Mouse (Mus musculus) megakaryocyte-erythroid progenitor cell, adult 5-6 weeks (primary cell): Measurements from ENCODE around the gene Manf. TPM values are rescaled to one million over a fixed set of nuclear protein-coding genes. Genes with fewer than 3 reads are reported as not detected.
A peak's percentile ranks its signal among the peaks of the same experiment; 100 is the strongest.

Experiments
- ATAC-seq: replicated peaks from 2 replicates; pipeline ENCODE4 v1.8.0; 2016; ENCODE audit warnings: mild to moderate bottlenecking, inconsistent platforms; ENCODE audit not compliant: severe bottlenecking, poor library complexity, low FRiP score, low TSS enrichment
- total RNA-seq, 2 experiments: library from RNA; stranded (forward) in 1 of 2; stranded (reverse) in 1 of 2; fragments of 200-1000, 215-1000 nt in 1 of 2; fragments of >200 nt in 1 of 2; fragmentation: Nextera tagmentation in 1 of 2; gene quantifications; 2 replicates each; pipeline ENCODE4 v1.2.3; 2014 to 2017

Manf gene
- total RNA-seq, 2 experiments from 2014 or later, result 147 to 187 TPM

DNA sequence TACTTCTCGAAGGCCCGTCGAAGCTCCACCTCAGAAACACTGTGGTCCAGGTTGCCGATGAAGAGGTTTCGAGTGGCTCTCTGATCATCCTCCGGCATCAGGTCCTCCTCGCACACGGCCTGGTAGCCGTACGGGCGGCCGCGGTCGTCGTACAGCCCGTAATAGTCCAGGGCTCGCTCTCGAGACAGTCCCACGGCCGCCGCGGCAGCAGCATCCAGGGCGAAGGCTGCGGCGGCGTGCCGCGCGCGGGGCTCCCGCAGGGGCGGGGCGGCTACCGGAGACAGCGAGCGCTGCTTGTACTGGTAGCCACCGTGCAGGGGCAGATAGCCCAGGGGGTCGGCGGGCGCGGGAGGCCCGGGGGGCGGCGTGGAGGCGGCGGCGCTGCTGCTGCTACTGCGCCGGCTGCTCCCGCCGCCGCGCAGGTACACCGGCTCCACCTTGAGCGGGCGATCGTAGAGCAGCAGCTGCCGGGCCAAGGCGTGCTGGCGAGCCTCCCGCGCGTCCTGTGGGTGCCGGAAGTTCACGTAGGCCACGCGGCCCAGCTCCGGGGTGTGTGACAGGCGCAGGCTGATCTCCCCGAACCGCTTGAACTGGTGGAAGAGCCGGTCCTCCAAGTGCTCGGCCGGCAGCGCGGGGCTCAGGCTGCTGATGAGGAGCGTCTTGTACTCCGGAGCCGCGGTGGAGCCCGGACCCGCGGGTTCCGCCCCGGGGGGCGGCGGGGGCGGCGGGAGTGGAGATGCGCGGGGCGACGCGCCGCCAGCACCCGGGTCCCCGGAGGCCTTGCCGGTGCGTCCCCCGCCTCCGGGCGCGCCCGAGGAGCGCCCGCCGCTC lies 5.7 kb downstream of the Manf start:
- ATAC-seq, result no peak; the same call in 1 of the 2 replicates

DNA sequence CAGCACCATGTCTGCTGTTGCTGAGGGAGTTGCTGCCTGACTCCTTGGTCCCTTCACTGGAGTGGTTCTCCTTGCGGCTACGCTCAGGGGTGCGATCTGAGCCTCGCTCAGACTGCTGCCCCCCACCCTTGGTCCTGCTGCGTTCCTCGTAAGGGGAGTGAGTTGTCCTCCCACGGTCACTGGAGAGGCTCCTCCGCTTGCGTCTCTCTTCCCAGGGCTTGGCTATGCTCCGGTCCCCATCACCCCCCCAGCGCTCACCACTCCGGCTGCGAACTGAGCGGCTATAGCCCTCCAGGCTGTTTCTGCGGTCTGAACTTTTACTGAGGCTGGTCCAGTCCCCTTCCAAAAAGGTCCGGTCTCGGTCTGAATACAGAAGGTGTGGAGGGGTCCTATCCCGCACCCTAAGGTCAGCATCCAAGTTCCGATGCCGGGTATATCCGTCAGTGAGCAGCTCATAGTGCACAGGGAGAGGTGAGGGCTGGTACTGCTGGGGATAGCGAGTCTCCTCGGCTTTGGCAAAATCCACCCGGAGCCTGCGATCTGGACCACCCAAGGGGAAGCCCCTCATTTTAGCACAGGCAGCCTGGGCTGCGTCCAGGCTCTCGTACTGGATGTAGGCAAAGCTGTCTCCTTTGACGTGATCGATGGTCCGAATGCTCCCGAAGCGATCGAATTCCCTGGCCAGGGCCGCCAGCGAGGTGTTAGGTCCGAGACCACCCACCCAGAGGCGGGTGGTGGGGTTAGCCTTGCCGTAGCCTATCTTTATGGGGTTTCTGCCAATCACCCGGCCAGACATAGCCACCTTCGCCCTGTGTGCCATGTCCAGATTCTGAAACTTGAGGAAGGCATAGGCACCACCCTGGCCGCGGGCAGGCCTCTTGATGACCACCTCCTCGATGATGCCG lies 6.5 kb downstream of the Manf start:
- ATAC-seq, result no peak

DNA sequence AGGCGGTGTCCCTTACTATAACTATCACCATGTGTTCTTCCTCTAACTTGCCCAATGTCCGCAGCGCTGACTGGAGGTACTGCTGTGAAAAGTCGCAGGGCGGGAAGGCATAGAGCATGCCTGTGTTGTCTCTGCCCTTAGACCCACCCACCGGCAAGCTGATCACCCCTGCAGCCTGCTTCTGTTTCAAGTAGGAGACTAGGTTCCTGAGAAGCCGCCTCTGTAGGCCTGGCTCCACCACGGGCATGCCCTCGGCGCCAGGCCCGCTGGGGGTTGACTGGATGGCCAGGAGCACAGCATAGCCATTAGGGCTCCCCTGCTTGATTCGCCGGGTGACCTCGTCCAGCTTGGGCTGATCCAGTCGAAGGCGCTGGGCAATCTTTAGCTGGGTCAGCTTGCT lies 7.5 kb downstream of the Manf start:
- no peak for ATAC-seq

DNA sequence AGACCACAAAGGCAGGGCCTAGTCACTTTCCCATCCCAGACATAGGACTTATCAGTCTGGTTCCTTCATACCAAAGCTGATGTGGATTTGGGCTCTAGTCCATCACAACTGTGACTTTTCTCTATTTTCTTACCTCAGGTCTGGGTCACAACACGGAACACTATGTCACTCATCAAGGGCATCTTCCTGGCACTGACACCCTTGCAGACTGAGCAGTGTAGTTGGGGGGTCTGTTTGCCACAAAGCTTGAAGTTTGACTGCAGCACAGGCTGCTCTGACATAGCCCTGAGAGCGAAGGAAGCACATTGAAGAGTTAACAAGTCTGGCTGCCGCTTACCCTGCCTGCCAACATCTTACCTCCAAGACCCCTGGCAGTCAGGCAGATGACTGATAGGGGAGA lies 8.7 kb downstream of the Manf start:
- no peak for ATAC-seq

DNA sequence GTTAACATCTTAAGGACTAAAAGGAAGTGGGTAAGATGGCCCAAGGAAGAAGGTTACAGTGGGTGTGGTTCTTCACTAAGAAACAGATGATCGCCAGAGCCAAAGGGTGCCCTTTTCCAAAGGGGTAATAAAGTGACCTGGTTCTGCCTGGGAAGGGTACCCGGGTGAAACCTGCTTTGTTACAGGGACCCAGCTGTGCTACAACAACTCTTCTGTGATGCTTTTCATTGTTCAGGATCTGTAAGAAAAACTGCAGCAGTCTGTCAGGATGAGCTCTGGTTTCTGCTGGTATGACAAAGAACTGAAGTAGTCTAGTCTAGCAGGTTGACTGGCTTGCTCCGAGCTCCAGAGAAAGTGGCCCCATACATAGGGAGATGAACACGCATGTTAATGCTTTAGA lies 9.6 kb downstream of the Manf start:
- no peak for ATAC-seq

DNA sequence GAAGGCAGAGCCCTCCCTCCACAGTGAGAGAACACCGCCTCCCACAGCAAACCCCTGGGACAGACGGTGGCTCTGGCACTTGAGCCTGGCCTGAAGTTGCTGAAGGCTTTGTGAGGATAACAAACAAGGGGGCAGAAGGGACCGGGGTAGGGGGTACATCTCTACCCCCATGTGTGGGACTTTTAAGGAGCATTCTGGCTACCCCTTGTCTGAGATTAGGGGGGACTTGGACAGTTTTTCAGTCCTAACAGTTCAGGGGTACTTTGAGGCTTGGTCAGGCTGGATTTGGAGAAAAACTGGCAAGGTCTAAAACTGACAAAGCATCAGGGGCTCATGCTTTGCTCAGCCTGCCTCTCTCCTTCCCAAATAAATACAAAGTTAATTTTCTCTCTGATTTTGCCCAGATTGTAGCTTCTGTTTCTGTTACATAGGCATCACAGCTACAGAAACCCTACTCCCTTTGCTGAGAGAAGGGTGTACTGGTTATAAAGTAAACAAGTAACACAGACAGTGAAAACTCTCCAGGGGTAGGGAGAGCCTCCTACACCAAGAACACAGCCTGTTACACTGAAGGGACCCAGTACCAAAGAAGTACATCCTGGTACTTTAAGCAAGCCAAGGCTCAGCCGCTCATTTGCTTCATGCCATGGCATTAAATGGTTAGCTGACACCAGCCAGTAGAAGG lies 10.6 kb downstream of the Manf start:
- ATAC-seq, result no peak

DNA sequence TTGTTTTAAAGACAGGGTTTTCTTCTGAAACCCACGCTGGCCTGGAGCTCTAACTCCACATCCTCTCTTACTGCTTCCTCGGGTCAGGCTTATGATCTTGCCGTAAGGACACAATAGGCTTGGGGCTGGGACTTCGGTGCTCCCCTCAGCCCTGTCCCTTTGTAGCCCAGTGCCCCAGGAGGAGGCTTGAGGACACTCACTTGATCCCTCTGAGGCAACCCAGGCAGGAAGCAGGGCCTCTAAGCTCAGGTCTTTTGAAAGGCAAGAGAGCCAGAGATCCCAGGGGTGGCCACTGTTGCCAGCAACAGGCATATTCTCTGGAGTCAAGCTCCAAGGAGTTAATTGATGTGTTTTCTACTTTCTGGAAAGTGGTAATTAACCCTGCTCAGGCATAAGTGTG lies 12.3 kb downstream of the Manf start:
- ATAC-seq, result no peak

DNA sequence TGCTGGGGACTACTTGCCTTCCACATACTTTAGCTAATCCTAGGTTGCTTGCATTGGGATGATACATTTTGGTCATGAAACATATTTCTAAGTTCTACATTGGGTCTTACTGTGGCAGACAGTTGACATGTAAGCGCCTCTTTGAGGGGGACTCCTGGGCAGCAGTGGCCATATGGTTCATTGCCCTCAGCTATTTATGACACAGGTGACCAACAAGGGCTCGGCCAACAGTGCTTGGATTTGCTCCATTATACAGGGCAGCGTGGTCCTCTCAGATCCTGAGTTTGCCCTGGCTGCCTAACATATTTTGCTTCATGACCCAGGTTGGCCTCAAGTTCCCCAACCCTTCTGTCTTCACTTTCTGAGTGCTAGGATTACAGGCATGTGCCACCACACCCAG lies 15.1 kb downstream of the Manf start:
- no peak for ATAC-seq

DNA sequence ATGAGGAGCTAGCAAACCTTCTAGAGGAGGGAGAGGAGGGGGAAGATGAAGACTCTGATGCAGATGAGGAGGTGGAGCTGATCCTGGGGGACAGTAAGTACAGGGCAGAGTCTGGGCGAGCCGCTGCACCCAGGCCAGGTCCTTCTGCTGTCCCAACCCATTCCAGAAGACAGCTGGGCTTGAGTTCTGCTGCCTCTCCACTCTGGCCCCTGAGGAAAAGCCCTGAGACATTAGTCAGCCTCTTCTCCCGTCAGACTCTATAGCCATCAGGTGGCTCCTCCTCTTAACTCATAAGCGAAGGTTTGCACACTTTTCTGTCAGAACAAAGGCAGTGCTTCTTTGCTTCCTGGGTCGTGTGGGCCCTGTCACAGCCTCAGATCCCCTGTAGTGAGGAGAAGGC lies 17.6 kb downstream of the Manf start:
- no peak for ATAC-seq

DNA sequence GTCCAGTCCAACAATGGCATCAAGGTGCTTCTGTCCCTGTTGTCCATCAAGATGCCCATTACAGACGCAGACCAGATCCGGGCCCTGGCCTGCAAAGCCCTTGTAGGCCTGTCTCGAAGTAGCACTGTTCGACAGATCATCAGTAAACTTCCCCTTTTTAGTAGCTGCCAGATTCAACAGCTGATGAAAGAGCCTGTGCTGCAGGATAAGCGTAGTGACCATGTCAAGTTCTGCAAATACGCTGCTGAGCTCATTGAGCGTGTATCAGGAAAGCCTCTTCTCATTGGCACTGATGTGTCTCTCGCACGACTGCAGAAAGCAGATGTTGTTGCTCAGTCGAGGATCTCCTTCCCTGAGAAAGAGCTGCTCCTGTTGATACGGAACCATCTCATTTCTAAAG lies 33.7 kb downstream of the Manf start:
- ATAC-seq, result peak; percentile 44; the same call in 1 of the 2 replicates

DNA sequence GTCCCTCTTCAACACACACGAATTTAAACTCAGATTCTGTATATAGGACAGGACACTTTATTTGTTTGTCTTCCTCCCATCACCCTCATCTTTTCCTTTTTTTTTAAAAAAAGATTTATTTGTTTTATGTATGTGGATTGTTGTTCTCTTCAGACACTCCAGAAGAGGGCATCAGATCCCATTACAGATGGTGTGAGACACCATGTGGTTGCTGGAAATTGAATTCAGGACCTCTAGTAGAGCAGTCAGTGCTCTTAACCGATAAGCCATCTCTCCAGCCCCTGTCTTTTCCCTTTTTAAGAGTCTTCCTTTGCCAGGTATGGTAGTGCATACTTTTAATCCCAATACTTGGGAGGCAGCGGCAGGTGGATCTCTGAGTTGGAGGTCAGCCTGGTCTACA lies 35.1 kb downstream of the Manf start:
- no peak for ATAC-seq

DNA sequence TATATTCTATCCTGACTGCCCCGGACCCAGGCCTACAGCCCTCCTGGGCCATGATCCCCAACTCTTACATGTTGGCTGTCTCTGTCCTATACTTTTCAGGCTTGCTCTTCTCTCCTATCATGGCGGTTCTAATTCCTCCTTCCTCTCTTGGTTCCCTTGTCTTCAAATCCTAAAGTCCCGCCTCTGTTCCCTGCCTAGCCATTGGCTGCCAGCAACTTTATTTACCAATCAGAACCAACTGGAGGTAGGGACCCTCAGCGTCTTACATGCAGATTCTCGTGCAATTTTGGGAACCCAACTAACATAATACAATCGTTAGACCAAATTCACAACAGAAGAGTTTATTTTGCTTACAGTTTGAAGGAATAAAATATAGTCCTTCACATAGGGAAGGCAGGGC lies 49.0 kb downstream of the Manf start:
- ATAC-seq, result no peak

DNA sequence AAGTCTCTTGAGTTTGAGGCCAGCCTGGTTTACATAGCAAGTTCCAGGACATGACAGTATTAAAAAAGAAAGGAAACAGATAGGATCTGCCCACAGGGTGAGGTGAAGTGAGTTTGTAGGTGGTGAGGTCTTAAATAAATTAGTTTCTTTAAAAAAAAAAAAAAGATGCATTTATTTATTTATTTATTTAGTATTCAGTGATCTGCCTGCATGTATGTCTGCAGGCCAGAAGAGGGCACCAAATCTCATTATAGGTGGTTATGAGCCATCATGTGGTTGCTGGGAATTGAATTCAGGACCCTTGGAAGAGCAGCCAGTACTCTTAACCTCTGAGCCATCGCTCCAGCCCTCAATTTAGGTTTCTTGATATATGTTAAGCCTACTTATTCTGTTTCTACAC lies 51.2 kb downstream of the Manf start:
- ATAC-seq, result no peak

DNA sequence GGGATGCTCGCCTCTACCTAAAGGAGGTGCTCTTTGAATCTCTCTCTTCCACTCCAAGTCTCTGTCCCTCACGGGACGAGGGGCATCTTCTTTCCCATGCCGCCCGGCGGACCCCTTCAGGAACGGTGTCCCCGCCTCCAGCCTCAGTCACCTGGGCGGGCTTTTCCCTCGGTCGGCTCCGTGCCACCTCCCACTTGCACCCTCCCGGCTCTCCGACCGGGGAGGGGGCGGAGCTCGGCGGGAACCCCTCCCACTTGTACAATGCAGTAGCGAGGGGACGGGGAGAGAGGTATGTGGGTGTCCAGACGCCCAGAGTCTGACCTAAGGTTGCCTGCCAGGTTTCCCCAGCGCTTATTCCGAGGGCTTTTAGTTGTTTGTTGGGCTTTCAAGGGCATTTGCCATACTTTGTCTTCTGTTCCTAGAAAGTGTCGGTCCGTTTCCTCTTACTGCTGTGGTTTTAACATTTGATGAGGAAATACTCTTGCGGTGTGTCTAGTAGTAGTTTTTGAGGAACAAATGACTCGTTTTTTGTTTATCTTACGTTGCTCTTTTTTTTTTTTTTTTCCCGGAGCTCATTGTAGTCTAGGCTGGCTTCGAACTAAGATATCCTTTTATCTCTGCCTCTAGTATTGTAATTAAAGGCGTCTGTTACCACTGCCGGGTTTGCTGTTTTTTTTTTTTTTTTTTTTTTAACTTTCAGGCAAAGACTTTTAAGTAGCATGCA lies 69.2 kb downstream of the Manf start:
- peak; percentile 89 for ATAC-seq

DNA sequence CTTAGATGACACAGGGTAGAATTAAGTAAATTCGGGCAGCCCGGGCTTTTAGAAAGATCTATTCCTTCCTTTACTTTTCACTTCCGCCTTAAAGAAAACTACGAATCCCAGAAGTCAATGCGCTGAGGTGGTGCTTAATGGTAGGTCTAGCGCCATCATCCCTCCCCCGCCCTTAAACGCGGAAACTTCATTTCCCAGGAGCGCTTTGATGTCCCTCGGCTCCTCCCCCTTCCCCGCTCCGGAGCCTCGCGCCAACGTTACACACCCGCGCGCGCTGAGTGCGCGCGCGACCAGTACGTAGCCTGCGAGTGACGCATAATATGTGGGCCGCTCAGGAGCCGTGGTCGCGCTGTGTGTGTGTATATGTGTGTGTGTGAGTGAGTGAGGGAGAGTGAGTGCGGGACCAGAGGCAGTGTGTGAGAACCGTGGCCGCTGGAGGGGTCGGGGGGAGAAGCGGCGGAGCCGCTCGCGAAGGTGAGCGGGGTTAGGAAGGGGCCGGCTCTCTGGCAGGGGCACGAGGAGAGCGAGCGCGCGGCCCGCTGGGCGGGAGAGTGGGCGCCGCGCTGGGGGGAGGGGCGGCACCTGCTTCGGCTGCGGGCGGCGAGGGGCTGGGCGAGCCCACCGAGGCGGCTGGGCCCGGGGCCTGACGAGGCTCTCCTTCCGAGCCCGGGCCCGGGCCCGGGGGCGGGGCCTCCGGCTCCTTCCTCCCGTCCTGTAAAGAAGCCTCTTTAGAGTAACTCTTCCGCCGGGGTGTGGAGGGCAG lies 70.0 kb downstream of the Manf start, which contains the start of gene Dcaf1:
TSS of gene Dcaf1 (plus strand) at position 257 of the 763 bp plus-strand sequence.
- ATAC-seq, result peak; percentile 89

DNA sequence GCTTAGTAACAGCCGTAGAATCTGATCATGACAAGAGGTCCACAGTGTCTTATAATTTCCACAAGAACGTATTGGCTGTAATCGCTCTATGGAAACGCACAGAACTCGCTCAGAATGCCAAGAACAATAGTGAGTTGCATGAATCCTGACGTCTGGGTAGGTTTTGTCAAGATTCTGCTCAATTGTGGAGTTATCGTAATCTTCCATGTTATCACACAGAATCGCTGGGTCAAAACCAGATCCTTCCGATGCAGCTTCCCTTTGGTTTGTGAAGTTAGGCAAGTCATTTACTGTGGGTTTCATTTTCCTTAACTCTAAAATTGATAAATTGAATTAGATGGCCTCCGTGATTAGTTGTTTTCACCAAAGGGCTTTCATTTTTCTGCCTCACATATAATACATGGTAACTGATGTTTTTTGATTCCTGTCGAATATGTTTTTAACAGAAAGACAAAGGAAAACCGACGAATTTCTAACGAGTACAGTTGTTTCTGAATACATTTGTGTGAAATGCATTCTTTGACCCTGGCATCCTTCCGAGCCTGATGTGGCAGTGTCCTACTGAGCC lies 70.6 kb downstream of the Manf start:
- ATAC-seq, result no peak

DNA sequence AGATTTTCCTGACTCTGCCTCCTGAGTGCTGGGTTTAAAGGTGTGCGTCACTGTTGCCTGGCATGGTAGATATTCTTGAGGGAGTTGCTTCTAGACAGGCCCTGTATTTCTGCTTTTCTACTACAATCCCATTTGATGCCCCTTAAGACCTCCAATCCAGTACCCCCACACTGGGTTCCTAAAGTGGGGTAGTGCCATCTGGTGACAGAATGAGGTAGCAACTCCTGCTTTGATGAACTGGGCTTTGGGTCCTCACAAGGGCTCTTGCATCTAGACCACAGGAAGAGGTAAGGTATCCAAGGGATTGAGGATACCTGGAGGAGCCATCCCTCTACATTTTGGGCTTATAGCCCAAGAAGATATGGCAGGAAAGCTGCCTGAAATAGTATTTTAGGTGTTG lies 72.6 kb downstream of the Manf start:
- ATAC-seq, result no peak

DNA sequence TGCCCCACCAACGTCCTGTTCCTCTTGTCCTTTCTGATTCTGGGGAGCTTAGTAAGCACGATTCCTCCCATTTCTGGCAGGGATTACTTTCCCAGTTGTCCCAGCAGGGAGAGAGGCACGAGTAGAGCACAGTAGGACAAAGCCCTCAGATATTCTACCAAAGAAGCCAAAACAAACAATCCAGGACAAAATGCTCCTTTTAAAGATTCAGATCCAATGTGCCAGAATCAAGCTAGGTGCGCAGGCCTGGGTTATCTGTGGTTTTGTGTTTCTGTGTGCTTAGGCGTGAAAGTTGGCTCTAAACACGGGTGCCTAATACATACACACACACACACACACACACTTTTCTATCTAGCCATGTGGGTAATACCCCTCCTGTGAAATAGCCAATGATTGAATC lies 73.6 kb downstream of the Manf start:
- no peak for ATAC-seq
